Mouse (Mus musculus): ENCODE data around the gene Gm9958. TPM values are rescaled to one million over a fixed set of nuclear protein-coding genes. Genes with fewer than 3 reads are reported as not detected.

The Gm9958 gene
- polyA plus RNA-seq, 1 experiment, result 0.43 TPM

- Histone ChIP-seq H3K4me3 (ENCODE audit: low read depth, low read length) (no peak overlapping the region), H3K27me3 (ENCODE audit: control insufficient read depth, insufficient read depth, low read length) (no peaks in the 10 kb centered on the region), H3K27ac (ENCODE audit: insufficient read depth, low read depth, low read length) (no peak overlapping the region), H3K36me3 (ENCODE audit: control insufficient read depth, insufficient read depth, low read length) (no peaks in the 10 kb centered on the region), H3K4me1 (ENCODE audit: control insufficient read depth, insufficient read depth, insufficient read length, low read length) (no peaks in the 10 kb centered on the region)
- 88% methylated on average over 3 of the region's 3 CpGs for WGBS
- TF ChIP-seq POLR2A (IDR thresholded peaks at IDR 0.05; ENCODE audit: low read depth, low read length) (no peak), CTCF (IDR thresholded peaks at IDR 0.05; ENCODE audit: extremely low read depth, insufficient read length, insufficient replicate concordance, low read depth, low read length) (no peak)
Measured at GRCm38 (mm10) chr5:90346877-90347276, 20.1 kb upstream of the Gm9958 start.

GRCm38 (mm10) chr5:90353552-90354317 lies 13.3 kb upstream of the Gm9958 start:
- Histone ChIP-seq H3K4me1 (ENCODE audit: control insufficient read depth, insufficient read depth, insufficient read length, low read length) (0 out of 2 replicates have a peak, but pooled peaks cover 2% of the 10 kb centered on the region), H3K4me3 (ENCODE audit: low read depth, low read length) (no peak overlapping the region), H3K36me3 (ENCODE audit: control insufficient read depth, insufficient read depth, low read length) (peaks cover 8% of the 10 kb centered on the region), H3K27ac (ENCODE audit: insufficient read depth, low read depth, low read length) (no peak overlapping the region), H3K27me3 (ENCODE audit: control insufficient read depth, insufficient read depth, low read length) (no peaks in the 10 kb centered on the region)
- no peak for TF ChIP-seq POLR2A (IDR thresholded peaks at IDR 0.05; ENCODE audit: low read depth, low read length)
- 79% methylated on average over 4 of the region's 4 CpGs for WGBS

- TF ChIP-seq CTCF (IDR thresholded peaks at IDR 0.05; ENCODE audit: extremely low read depth, insufficient read length, insufficient replicate concordance, low read depth, low read length), result no peak
- TF ChIP-seq POLR2A (IDR thresholded peaks at IDR 0.05; ENCODE audit: low read depth, low read length), result no peak
- H3K27ac ChIP-seq (ENCODE audit: insufficient read depth, low read depth, low read length), result no peak overlapping the region
- H3K27me3 ChIP-seq (ENCODE audit: control insufficient read depth, insufficient read depth, low read length), result no peaks in the 10 kb centered on the region
- H3K36me3 ChIP-seq (ENCODE audit: control insufficient read depth, insufficient read depth, low read length), result peaks cover 13% of the 10 kb centered on the region
- H3K4me3 ChIP-seq (ENCODE audit: low read depth, low read length), result no peak overlapping the region
- 0 out of 2 replicates have a peak, but pooled peaks cover 2% of the 10 kb centered on the region for H3K4me1 ChIP-seq (ENCODE audit: control insufficient read depth, insufficient read depth, insufficient read length, low read length)
- WGBS, result 63% methylated on average over 3 of the region's 3 CpGs
Measured at GRCm38 (mm10) chr5:90355824-90356223, 11.2 kb upstream of the Gm9958 start.

GRCm38 (mm10) chr5:90364526-90364925 lies 2.5 kb upstream of the Gm9958 start:
- peak overlapping the region; percentile 91; the same call in 1 of the 2 replicates for H3K27ac ChIP-seq (ENCODE audit: insufficient read depth, low read depth, low read length)
- peaks cover 2% of the 10 kb centered on the region; the same call in 1 of the 2 replicates for H3K4me1 ChIP-seq (ENCODE audit: control insufficient read depth, insufficient read depth, insufficient read length, low read length)
- under 1% methylated on average over 6 of the region's 6 CpGs for WGBS
- no peaks in the 10 kb centered on the region for H3K27me3 ChIP-seq (ENCODE audit: control insufficient read depth, insufficient read depth, low read length)
- no peak overlapping the region; the same call in 1 of the 2 replicates for H3K4me3 ChIP-seq (ENCODE audit: low read depth, low read length)
- TF ChIP-seq CTCF (IDR thresholded peaks at IDR 0.05; ENCODE audit: extremely low read depth, insufficient read length, insufficient replicate concordance, low read depth, low read length) (no peak), POLR2A (IDR thresholded peaks at IDR 0.05; ENCODE audit: low read depth, low read length) (no peak)
- H3K36me3 ChIP-seq (ENCODE audit: control insufficient read depth, insufficient read depth, low read length), result peaks cover 3% of the 10 kb centered on the region; the same call in 1 of the 2 replicates

- under 1% methylated on average over 59 of the region's 61 CpGs for WGBS
- Histone ChIP-seq H3K36me3 (ENCODE audit: control insufficient read depth, insufficient read depth, low read length) (no peaks in the 10 kb centered on the region), H3K27ac (ENCODE audit: insufficient read depth, low read depth, low read length) (peak overlapping the region; percentile 91), H3K4me3 (ENCODE audit: low read depth, low read length) (peak overlapping the region; percentile 88), H3K4me1 (ENCODE audit: control insufficient read depth, insufficient read depth, insufficient read length, low read length) (peaks cover 2% of the 10 kb centered on the region; the same call in 1 of the 2 replicates), H3K27me3 (ENCODE audit: control insufficient read depth, insufficient read depth, low read length) (no peaks in the 10 kb centered on the region)
- 0 out of 2 replicates have a peak, but pooled peaks have one; percentile 5 for TF ChIP-seq CTCF (IDR thresholded peaks at IDR 0.05; ENCODE audit: extremely low read depth, insufficient read length, insufficient replicate concordance, low read depth, low read length)
- no peak for TF ChIP-seq POLR2A (IDR thresholded peaks at IDR 0.05; ENCODE audit: low read depth, low read length)
Measured at GRCm38 (mm10) chr5:90365141-90365951, 1.7 kb upstream of the Gm9958 start.

GRCm38 (mm10) chr5:90366121-90367066 lies 610 bp upstream of the Gm9958 start, which contains the start of gene Ankrd17:
TSS of gene Ankrd17 (minus strand) at chr5:90366577.
- Histone ChIP-seq H3K4me1 (ENCODE audit: control insufficient read depth, insufficient read depth, insufficient read length, low read length) (peaks cover 2% of the 10 kb centered on the region; the same call in 1 of the 2 replicates), H3K36me3 (ENCODE audit: control insufficient read depth, insufficient read depth, low read length) (no peaks in the 10 kb centered on the region), H3K27me3 (ENCODE audit: control insufficient read depth, insufficient read depth, low read length) (no peaks in the 10 kb centered on the region), H3K4me3 (ENCODE audit: low read depth, low read length) (peak within 1 kb of the TSS; percentile 88), H3K27ac (ENCODE audit: insufficient read depth, low read depth, low read length) (peak within 1 kb of the TSS; percentile 94)
- TF ChIP-seq CTCF (IDR thresholded peaks at IDR 0.05; ENCODE audit: extremely low read depth, insufficient read length, insufficient replicate concordance, low read depth, low read length) (no peak), POLR2A (IDR thresholded peaks at IDR 0.05; ENCODE audit: low read depth, low read length) (peak; percentile 49)
- under 1% methylated on average over 67 of the region's 104 CpGs for WGBS

All from small intestine, adult 2 months (tissue).